Comparison of ENCODE assay signal across 12 mouse cellular contexts in genomic region chr7:129425554-129425953, GRCm38 (mm10).
DNase-seq lines count a peak whose midpoint lies in the region; ATAC-seq lines count a peak whose summit lies in the region.
"Had no signal": no experiment of that assay in that cellular context is flagged by ENCODE, and none has a peak within 500 bp of the region (broad histone marks: within the 10 kb centered on the region; RNA-seq: fewer than 3 reads in every experiment).

No protein-coding gene starts in this region.

- H3K27me3 ChIP-seq in hindbrain, embryonic 11.5 days (ENCODE audit: control insufficient read depth, insufficient read depth, low read length): no peaks in the 10 kb centered on the region
- 0 out of 2 replicates have a peak, but pooled peaks cover 4% of the 10 kb centered on the region for H3K27me3 ChIP-seq in hindbrain, embryonic 13.5 days
- H3K27me3 ChIP-seq in embryonic facial prominence, embryonic 10.5 days (replicated peaks; ENCODE audit: low read depth, poor library complexity, severe bottlenecking): no peaks in the 10 kb centered on the region
- H3K27me3 ChIP-seq: embryonic facial prominence, embryonic 13.5 days; hindbrain, embryonic 15.5 days; limb, embryonic 12.5 days had no signal

- H3K4me2 ChIP-seq in hindbrain, embryonic 11.5 days (replicated peaks; ENCODE audit: low read depth, low read length): no peak overlapping the region
- H3K4me2 ChIP-seq in hindbrain, embryonic 13.5 days: no peak overlapping the region
- H3K4me2 ChIP-seq: embryonic facial prominence, embryonic 13.5 days; hindbrain, embryonic 15.5 days; limb, embryonic 12.5 days had no signal

- no peak for ATAC-seq in hindbrain, embryonic 11.5 days (ENCODE audit: low FRiP score)
- ATAC-seq in hindbrain, embryonic 13.5 days (ENCODE audit: low FRiP score): no peak
- ATAC-seq: CD4-positive, CD25-positive, alpha-beta regulatory T cell, adult 4 months had no signal

- 39% methylated on average over 2 of the region's 2 CpGs for WGBS in hindbrain, embryonic 11.5 days
- 30% methylated on average over 2 of the region's 2 CpGs for WGBS in hindbrain, embryonic 13.5 days
- WGBS in embryonic facial prominence, embryonic 10.5 days: 32% methylated on average over 2 of the region's 2 CpGs

- no peaks in the 10 kb centered on the region for H3K36me3 ChIP-seq in hindbrain, embryonic 11.5 days (ENCODE audit: control insufficient read depth, insufficient read depth, low read length)
- no peaks in the 10 kb centered on the region for H3K36me3 ChIP-seq in hindbrain, embryonic 13.5 days
- no peaks in the 10 kb centered on the region for H3K36me3 ChIP-seq in embryonic facial prominence, embryonic 10.5 days (replicated peaks)
- H3K36me3 ChIP-seq: embryonic facial prominence, embryonic 13.5 days; hindbrain, embryonic 15.5 days; limb, embryonic 12.5 days had no signal

- no peaks in the 10 kb centered on the region for H3K4me1 ChIP-seq in hindbrain, embryonic 11.5 days (replicated peaks; ENCODE audit: control insufficient read depth, insufficient read depth, low read length)
- 0 out of 2 replicates have a peak, but pooled peaks cover 5% of the 10 kb centered on the region for H3K4me1 ChIP-seq in hindbrain, embryonic 13.5 days (replicated peaks)
- no peaks in the 10 kb centered on the region for H3K4me1 ChIP-seq in embryonic facial prominence, embryonic 10.5 days
- H3K4me1 ChIP-seq: embryonic facial prominence, embryonic 13.5 days; hindbrain, embryonic 15.5 days; limb, embryonic 12.5 days had no signal

- peak; percentile 56 for DNase-seq in hindbrain, embryonic 11.5 days (ENCODE audit: low spot score)
- DNase-seq in urinary bladder, postnatal 14 days (ENCODE audit: low spot score): peak; percentile 4
- no peak for DNase-seq in urinary bladder, postnatal 10 days (ENCODE audit: low spot score)
- DNase-seq in embryonic facial prominence, embryonic 10.5 days (ENCODE audit: low spot score): peak; percentile 51
- DNase-seq in yolk sac, embryonic 10.5 days (ENCODE audit: low spot score): peak; percentile 17
- DNase-seq in thymus, adult 18-20 months: no peak
- no peak for DNase-seq in layer of hippocampus, adult 8-10 months (ENCODE audit: low spot score in 2 of 2)

- no peaks in the 10 kb centered on the region for H3K9me3 ChIP-seq in hindbrain, embryonic 11.5 days (ENCODE audit: control insufficient read depth, low read length)
- no peaks in the 10 kb centered on the region for H3K9me3 ChIP-seq in hindbrain, embryonic 13.5 days
- H3K9me3 ChIP-seq in embryonic facial prominence, embryonic 10.5 days: no peaks in the 10 kb centered on the region
- H3K9me3 ChIP-seq: embryonic facial prominence, embryonic 13.5 days; hindbrain, embryonic 15.5 days; limb, embryonic 12.5 days had no signal

- H3K4me3 ChIP-seq in hindbrain, embryonic 11.5 days (ENCODE audit: low read depth, low read length): no peak overlapping the region
- no peak overlapping the region for H3K4me3 ChIP-seq in hindbrain, embryonic 13.5 days
- H3K4me3 ChIP-seq in embryonic facial prominence, embryonic 10.5 days: no peak overlapping the region
- H3K4me3 ChIP-seq: embryonic facial prominence, embryonic 13.5 days; hindbrain, embryonic 15.5 days; limb, embryonic 12.5 days had no signal

- no peak overlapping the region for H3K27ac ChIP-seq in hindbrain, embryonic 11.5 days (ENCODE audit: low read depth, low read length)
- no peak overlapping the region for H3K27ac ChIP-seq in hindbrain, embryonic 13.5 days
- H3K27ac ChIP-seq in embryonic facial prominence, embryonic 10.5 days (replicated peaks): no peak overlapping the region
- H3K27ac ChIP-seq: embryonic facial prominence, embryonic 13.5 days; hindbrain, embryonic 15.5 days; limb, embryonic 12.5 days had no signal

- no peak overlapping the region for H3K9ac ChIP-seq in hindbrain, embryonic 11.5 days (ENCODE audit: low read depth, low read length)
- no peak overlapping the region for H3K9ac ChIP-seq in hindbrain, embryonic 13.5 days
- H3K9ac ChIP-seq: embryonic facial prominence, embryonic 13.5 days; hindbrain, embryonic 15.5 days; limb, embryonic 12.5 days had no signal

Comparison
In these comparisons a context has a peak if more than half of its experiments do, and no peak if none do; other contexts are left out.
1. DNase-seq: peak in hindbrain, embryonic 11.5 days (single experiment), urinary bladder, postnatal 14 days (single experiment), embryonic facial prominence, embryonic 10.5 days (single experiment) and yolk sac, embryonic 10.5 days (single experiment); none in urinary bladder, postnatal 10 days (single experiment), thymus, adult 18-20 months (0 of 2) and layer of hippocampus, adult 8-10 months (0 of 2).